Mouse (Mus musculus) lung, adult 2 months (tissue): ENCODE results near the gene Rlf.

Source experiments
- CTCF ChIP-seq: fragments of 200-500 bp; IDR thresholded peaks from 2 replicates; pipeline ENCODE4 v1.5.1; 2011; ENCODE audit warnings: mild to moderate bottlenecking, low read length, control low read depth; ENCODE audit not compliant: insufficient read depth
- POLR2A ChIP-seq: fragments of 200-500 bp; IDR thresholded peaks from 2 replicates; pipeline ENCODE4 v1.6.1; 2011; ENCODE audit warnings: low read depth, mild to moderate bottlenecking, control low read depth, low read length, borderline replicate concordance; ENCODE audit errors: extremely low read depth

DNA sequence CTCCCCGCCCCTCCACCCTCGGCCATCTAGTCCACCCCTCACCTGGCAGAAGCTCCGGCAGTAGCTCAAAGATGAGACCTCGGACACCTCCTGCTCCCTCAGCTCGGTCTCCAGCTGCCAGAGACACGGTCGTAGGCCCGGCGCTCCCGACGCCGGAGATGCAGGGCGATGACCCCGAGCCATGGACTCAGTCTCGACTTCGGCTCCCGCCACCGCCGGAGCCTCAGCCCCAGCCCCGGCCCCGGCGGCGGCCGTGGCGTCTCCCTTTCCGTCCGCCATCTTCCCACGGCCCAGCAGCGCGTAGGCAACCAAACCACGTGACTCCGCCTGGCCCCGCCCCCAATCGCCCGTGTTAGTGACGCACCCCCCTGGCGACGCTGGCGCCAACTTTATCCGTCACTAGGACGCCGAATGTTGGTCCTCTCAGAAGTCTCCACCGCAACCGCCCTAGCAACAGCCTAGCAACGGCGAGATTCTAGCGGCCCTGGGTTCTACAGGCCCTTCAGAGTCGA, at the start of gene Rlf:
- no peak for TF ChIP-seq CTCF
- peak; percentile 78 for TF ChIP-seq POLR2A
